Mouse (Mus musculus) midbrain, embryonic 14.5 days (tissue): ENCODE results near the gene Nebl. TPM values are rescaled to one million over a fixed set of nuclear protein-coding genes. Genes with fewer than 3 reads are reported as not detected.

Experiments
- ATAC-seq: fragments of 200-750 bp; cut with Nextera tagmentation; 2 replicates; pipeline ENCODE4 v1.8.0; 2017; ENCODE audit warnings: moderate number of reproducible peaks, moderate library complexity; ENCODE audit not compliant: low FRiP score, low TSS enrichment
- DNase-seq: peaks from one replicate; pipeline ENCODE4 v3.0.0-alpha.2; 2015
- H3K27ac ChIP-seq: fragments of 300-500 bp; sonication (generic); replicated peaks from 2 replicates; pipeline ENCODE4 v1.5.1; 2014; ENCODE audit warnings: mild to moderate bottlenecking, low read depth, low read length, moderate library complexity
- H3K27me3 ChIP-seq: fragments of 300-500 bp; sonication (generic); 2 replicates; pipeline ENCODE4 v1.6.1; 2014; ENCODE audit warnings: low read length, control low read depth, mixed read lengths; ENCODE audit not compliant: control insufficient read depth, insufficient read depth
- H3K36me3 ChIP-seq: fragments of 300-500 bp; sonication (generic); 2 replicates; pipeline ENCODE4 v1.6.1; 2014; ENCODE audit warnings: low read length, control low read depth; ENCODE audit not compliant: control insufficient read depth, insufficient read depth
- H3K4me1 ChIP-seq: fragments of 300-500 bp; sonication (generic); 2 replicates; pipeline ENCODE4 v1.6.1; 2014; ENCODE audit warnings: mild to moderate bottlenecking, antibody characterized with exemption, low read length, control low read depth; ENCODE audit not compliant: control insufficient read depth, insufficient read depth
- H3K4me2 ChIP-seq: fragments of 300-500 bp; sonication (generic); 2 replicates; pipeline ENCODE4 v1.6.1; 2014; ENCODE audit warnings: mild to moderate bottlenecking, low read length, moderate library complexity
- H3K4me3 ChIP-seq: fragments of 300-500 bp; sonication (generic); replicated peaks from 2 replicates; pipeline ENCODE4 v1.5.1; 2014; ENCODE audit warnings: low read depth, low read length
- H3K9ac ChIP-seq: fragments of 300-500 bp; sonication (generic); replicated peaks from 2 replicates; pipeline ENCODE4 v1.6.1; 2014; ENCODE audit warnings: mild to moderate bottlenecking, low read length, moderate library complexity
- H3K9me3 ChIP-seq: fragments of 300-500 bp; sonication (generic); 2 replicates; pipeline ENCODE4 v1.6.1; 2016; ENCODE audit warnings: low read length, control low read depth, mixed read lengths; ENCODE audit not compliant: control insufficient read depth
- WGBS: fragments of 180-500 bp; shearing (Covaris S2); extraction: QIAGEN DNeasy Blood & Tissue Kit; methylation state at CpG from one replicate; pipeline ENCODE4 v1.1.7; 2014; 5-methylcytosine and 5-hydroxymethylcytosine counted together
- polyA plus RNA-seq: library from polyadenylated mRNA; unstranded; fragments of >200 nt; fragmentation: Nextera tagmentation; extraction: Ambion mirVana; gene quantifications from 2 replicates; pipeline ENCODE4 v1.2.1, GENCODE M21; 2014

Nebl gene
- polyA plus RNA-seq, 1 experiment from 2014 or later, result 6.7 TPM

GRCm38 (mm10) chr2:17669000-17669399 lies 62.3 kb downstream of the Nebl start:
- H3K9me3 ChIP-seq, result no peaks in the 10 kb centered on the region
- H3K27me3 ChIP-seq, result no peaks in the 10 kb centered on the region
- 41% methylated on average over 2 of the region's 2 CpGs for WGBS
- H3K4me3 ChIP-seq, result no peak overlapping the region
- H3K4me1 ChIP-seq, result peaks cover 20% of the 10 kb centered on the region
- no peaks in the 10 kb centered on the region for H3K36me3 ChIP-seq
- H3K9ac ChIP-seq, result no peak overlapping the region
- DNase-seq (peak; percentile 11), ATAC-seq (no peak; the same call in 1 of the 2 replicates)
- peak overlapping the region; percentile 91 for H3K27ac ChIP-seq
- peak overlapping the region; percentile 53; the same call in 1 of the 2 replicates for H3K4me2 ChIP-seq

DNA sequence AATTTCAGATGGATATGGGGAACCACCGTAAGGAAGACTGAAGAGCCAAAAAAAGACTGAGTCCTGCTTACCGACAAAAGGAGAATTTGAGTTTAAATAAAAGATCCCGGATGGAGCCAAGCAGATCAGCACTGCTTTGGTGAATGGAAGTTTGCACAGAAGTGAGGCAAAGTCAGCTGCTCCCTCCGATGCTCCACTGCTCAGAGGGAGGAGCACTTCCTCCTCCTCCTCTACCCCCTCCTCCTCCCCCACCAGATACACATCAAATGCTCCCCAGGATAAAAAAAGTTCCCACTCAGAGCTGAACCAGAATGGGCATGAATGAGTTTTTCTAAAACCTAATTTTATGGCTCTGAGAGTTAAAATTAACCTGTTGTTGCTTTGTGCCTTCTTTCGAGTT lies 73.1 kb downstream of the Nebl start:
- Histone ChIP-seq H3K4me1 (no peaks in the 10 kb centered on the region), H3K9me3 (no peaks in the 10 kb centered on the region), H3K4me3 (no peak overlapping the region), H3K27me3 (0 out of 2 replicates have a peak, but pooled peaks cover 5% of the 10 kb centered on the region), H3K27ac (no peak overlapping the region), H3K36me3 (no peaks in the 10 kb centered on the region), H3K9ac (no peak overlapping the region), H3K4me2 (no peak overlapping the region)
- DNase-seq (no peak), ATAC-seq (no peak)
- WGBS, result 54% methylated on average over 5 of the region's 5 CpGs

DNA sequence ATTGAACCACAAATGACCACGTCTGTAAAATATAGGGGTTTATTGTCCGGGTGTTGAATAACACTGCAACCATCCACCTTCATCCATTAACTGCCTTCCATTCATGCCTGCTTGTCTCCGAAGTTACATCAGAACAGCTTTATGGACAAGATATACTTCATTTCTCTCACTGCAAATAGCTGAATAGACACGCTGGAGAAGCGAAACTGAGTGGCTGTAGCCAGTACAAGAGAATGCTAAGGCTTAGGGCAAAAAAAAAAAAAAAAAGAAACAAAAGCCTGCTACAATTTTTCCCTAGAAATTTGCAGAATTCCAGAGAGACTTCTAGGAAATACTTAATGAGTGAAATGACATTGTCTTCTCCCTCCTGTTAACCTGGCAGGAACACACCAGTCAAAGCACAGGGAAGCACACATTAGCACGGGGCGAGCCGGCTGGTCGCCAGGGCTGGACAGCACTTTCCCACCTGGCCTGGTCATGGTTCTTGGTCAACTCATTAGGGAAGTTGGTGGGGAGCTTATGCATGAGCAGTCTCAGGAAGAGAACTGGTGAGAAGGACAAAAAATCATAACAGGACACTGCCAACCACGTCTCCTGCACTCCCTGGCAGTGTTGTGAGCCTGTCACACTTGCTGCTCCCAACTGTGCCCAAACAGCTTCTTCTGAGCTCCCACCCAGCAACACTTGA lies 81.0 kb downstream of the Nebl start:
- DNase-seq, result no peak
- no peak overlapping the region for H3K4me3 ChIP-seq
- WGBS, result 63% methylated on average over 10 of the region's 10 CpGs

DNA sequence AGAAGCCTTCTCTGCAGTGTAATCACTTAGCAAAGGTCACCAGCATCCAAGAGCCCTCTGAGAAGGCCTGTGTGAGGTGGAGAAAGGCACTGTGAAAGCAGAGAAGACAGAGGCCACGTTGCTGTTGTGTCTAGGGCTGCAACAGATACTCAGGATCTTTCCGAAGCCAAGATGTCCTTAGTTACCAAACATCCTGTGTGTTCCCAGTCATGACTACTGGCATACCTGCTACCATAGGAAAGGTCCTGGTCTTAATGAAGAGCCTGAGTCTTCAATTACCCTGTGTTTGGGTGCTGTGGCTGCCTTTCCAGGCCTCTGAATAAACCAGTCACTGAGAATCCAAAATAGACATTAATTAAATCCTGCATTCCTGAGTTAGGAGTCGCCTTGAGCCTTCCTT lies 81.5 kb downstream of the Nebl start:
- WGBS, result 73% methylated on average over 3 of the region's 3 CpGs
- DNase-seq (no peak), ATAC-seq (no peak)
- Histone ChIP-seq H3K4me2 (no peak overlapping the region), H3K9ac (no peak overlapping the region), H3K27ac (no peak overlapping the region), H3K4me3 (no peak overlapping the region), H3K27me3 (no peaks in the 10 kb centered on the region), H3K9me3 (no peaks in the 10 kb centered on the region), H3K36me3 (no peaks in the 10 kb centered on the region), H3K4me1 (no peaks in the 10 kb centered on the region)

More for the DNA sequence above, 81.0 kb downstream of the Nebl start:
- Histone ChIP-seq H3K27me3 (no peaks in the 10 kb centered on the region), H3K4me2 (no peak overlapping the region), H3K9me3 (no peaks in the 10 kb centered on the region), H3K9ac (no peak overlapping the region), H3K36me3 (no peaks in the 10 kb centered on the region), H3K27ac (no peak overlapping the region), H3K4me1 (no peaks in the 10 kb centered on the region)
- no peak for ATAC-seq

- Histone ChIP-seq H3K27me3 (no peaks in the 10 kb centered on the region), H3K4me2 (no peak overlapping the region), H3K36me3 (no peaks in the 10 kb centered on the region), H3K4me1 (no peaks in the 10 kb centered on the region), H3K9ac (no peak overlapping the region), H3K4me3 (no peak overlapping the region), H3K27ac (no peak overlapping the region), H3K9me3 (no peaks in the 10 kb centered on the region)
- 32% methylated on average over 3 of the region's 3 CpGs for WGBS
- peak; percentile 87 for DNase-seq
- peak; percentile 43; the same call in 1 of the 2 replicates for ATAC-seq
Measured at GRCm38 (mm10) chr2:17644282-17645262, 86.7 kb downstream of the Nebl start.

- Histone ChIP-seq H3K36me3 (no peaks in the 10 kb centered on the region), H3K27ac (no peak overlapping the region), H3K27me3 (no peaks in the 10 kb centered on the region), H3K9ac (no peak overlapping the region), H3K4me1 (peaks cover 3% of the 10 kb centered on the region; the same call in 1 of the 2 replicates), H3K4me2 (no peak overlapping the region), H3K9me3 (no peaks in the 10 kb centered on the region), H3K4me3 (no peak overlapping the region)
- ATAC-seq (no peak), DNase-seq (peak; percentile 31)
- WGBS, result 51% methylated on average over 7 of the region's 7 CpGs
Measured at GRCm38 (mm10) chr2:17643869-17644268, 87.4 kb downstream of the Nebl start.

GRCm38 (mm10) chr2:17642770-17643169 lies 88.5 kb downstream of the Nebl start:
- Histone ChIP-seq H3K27ac (no peak overlapping the region), H3K4me2 (no peak overlapping the region), H3K9me3 (no peaks in the 10 kb centered on the region), H3K9ac (no peak overlapping the region), H3K4me1 (peaks cover 7% of the 10 kb centered on the region; the same call in 1 of the 2 replicates), H3K36me3 (no peaks in the 10 kb centered on the region), H3K27me3 (no peaks in the 10 kb centered on the region), H3K4me3 (no peak overlapping the region)
- no peak for ATAC-seq
- 92% methylated on average over 7 of the region's 7 CpGs for WGBS
- no peak for DNase-seq

DNA sequence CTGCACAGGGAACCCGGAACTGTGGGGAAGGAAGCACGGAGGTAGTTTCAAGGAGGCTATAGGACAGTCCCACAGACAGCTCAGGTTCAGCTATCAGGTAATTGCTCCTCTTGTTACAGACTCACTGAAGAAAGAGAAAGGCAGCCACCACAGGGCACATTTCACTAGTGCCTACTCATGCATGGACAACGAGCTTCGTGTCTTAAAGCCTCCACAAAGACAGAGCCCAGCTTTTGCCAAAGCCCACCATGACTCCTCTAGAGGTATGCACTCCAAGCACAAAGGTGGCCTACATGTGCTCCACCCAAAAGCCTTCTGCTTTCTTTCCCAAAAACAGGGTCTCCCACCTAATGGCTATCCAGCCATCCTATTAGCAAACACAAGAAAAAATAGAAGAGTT lies 90.4 kb downstream of the Nebl start:
- Histone ChIP-seq H3K27ac (no peak overlapping the region), H3K4me2 (no peak overlapping the region), H3K36me3 (no peaks in the 10 kb centered on the region), H3K4me1 (peaks cover 7% of the 10 kb centered on the region; the same call in 1 of the 2 replicates), H3K9me3 (no peaks in the 10 kb centered on the region), H3K9ac (no peak overlapping the region), H3K27me3 (no peaks in the 10 kb centered on the region), H3K4me3 (no peak overlapping the region)
- DNase-seq (no peak), ATAC-seq (no peak)
- 70% methylated on average over 4 of the region's 4 CpGs for WGBS
